Mouse (Mus musculus): Measurements from ENCODE around the gene Olfr730.

Gene Olfr730

DNA sequence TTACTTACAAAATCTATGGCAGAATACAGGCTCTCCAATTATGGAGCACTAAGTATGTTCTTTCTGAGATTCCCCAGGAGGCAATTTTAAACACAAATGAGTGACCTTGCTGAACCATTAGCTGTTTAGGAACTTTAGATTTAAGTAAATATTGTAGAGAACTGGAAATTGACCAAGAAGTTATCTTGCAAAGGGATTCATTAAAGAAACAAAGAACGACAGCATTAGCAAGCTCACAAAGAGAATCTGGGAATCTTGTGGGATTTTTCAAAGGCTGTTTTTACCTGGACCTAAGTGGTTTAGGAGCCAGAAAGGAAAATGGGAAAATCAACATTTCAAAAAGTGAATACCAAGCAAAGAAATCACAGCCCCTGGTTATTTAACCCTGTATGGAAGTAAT lies at the start of gene Olfr730:
Gene Olfr730, minus strand, starts transcription at position 101 of the 400 bp plus-strand sequence.
- DNase-seq, result no peak

DNA sequence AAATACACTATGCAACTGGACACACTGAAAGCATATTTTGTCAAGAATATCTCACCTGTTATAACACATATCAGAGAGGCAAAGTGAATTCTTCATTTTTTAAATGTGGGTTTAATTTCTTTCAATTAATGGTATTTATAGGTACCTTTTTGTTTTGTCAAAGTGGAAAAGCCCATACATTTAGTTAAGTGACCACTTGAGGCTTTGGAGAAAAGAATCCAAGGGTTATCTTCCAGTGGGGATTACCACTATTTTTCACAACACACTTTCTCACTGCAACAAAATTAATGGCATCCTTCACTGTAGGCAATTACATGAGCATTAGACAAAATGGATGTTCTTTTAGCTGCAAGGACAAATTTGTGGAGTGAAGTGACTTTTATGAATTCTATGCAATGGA lies 35.2 kb downstream of the Olfr730 start, which contains the start of gene Olfr729:
Gene Olfr729, minus strand, starts transcription at position 101 of the 400 bp plus-strand sequence.
- no peak for DNase-seq

DNA sequence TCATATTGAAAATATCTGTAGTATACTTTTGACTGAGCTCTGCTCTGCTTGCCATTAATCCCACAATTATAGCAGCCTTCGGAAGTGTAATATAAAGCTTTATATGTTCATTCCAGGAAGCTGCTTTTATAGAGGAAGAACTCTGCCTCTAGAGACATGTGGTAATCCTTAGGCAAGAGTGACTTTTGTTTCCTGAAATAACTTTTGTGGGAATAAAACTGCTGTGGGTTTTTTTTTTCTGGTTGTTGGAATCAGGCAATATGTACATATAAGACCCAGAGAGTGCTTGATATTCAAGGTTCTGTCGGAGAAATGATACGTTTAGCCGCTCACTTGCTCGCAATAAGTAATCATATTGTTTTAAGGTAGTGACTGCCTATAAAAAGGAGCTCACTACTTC lies 45.4 kb downstream of the Olfr730 start, which contains the start of gene Olfr728:
Gene Olfr728, minus strand, starts transcription at position 101 of the 400 bp plus-strand sequence.
- DNase-seq, result no peak
